Mouse (Mus musculus) spleen, embryonic (tissue): ENCODE data around the gene Fam186b.

Source experiments
- CTCF ChIA-PET: fragments of 350-600 bp; sonication (Branson Sonifier 250); formaldehyde crosslinking; loops from one replicate; lab custom pipeline; 2022; lab: Charles Lee

Fam186b gene

GRCm38 (mm10) chr15:99320978-99321377, 25.3 kb upstream of the Fam186b start:
- CTCF ChIA-PET = no interaction called here

- CTCF ChIA-PET = interaction anchor here (0.5 to 0.6 kb wide), 2 partner anchors 371 to 1315 kb away, joined by 3 to 15 read pairs; no protein-coding TSS in a partner anchor
These were observed 24.5 kb upstream of the Fam186b start for GRCm38 (mm10) chr15:99320168-99320674.

- CTCF ChIA-PET = interaction anchor here (0.6 to 1.6 kb wide), 5 partner anchors 30 to 372 kb away, joined by 4 to 15 read pairs (median 6); no protein-coding TSS in a partner anchor
These were observed 23.8 kb upstream of the Fam186b start for GRCm38 (mm10) chr15:99319411-99319871.

GRCm38 (mm10) chr15:99318861-99319410, 23.2 kb upstream of the Fam186b start:
- CTCF ChIA-PET = interaction anchor here (0.6 to 1.6 kb wide), 4 partner anchors 31 to 79 kb away, joined by 4 to 6 read pairs (median 5); no protein-coding TSS in a partner anchor

GRCm38 (mm10) chr15:99318071-99318470, 22.4 kb upstream of the Fam186b start:
- CTCF ChIA-PET = interaction anchor here (1.4 to 1.6 kb wide), 2 partner anchors 12 to 60 kb away, joined by 4 read pairs; no protein-coding TSS in a partner anchor

GRCm38 (mm10) chr15:99317267-99317651, 21.6 kb upstream of the Fam186b start:
- CTCF ChIA-PET = interaction anchor here (1.4 kb wide), 2 partner anchors 12 to 53 kb away, joined by 3 to 4 read pairs; partner anchors contain the start of gene Fmnl3

- CTCF ChIA-PET = interaction anchor here (0.9 to 1.4 kb wide), 3 partner anchors 13 to 99 kb away, joined by 3 to 4 read pairs (median 3); partner anchors contain the start of gene Fmnl3
These were observed 20.9 kb upstream of the Fam186b start for GRCm38 (mm10) chr15:99316314-99317266.

GRCm38 (mm10) chr15:99314891-99315290, 19.2 kb upstream of the Fam186b start:
- CTCF ChIA-PET = no interaction called here

GRCm38 (mm10) chr15:99310617-99311016, 14.9 kb upstream of the Fam186b start:
- CTCF ChIA-PET = no interaction called here

GRCm38 (mm10) chr15:99309549-99309948, 13.9 kb upstream of the Fam186b start:
- CTCF ChIA-PET = no interaction called here

- CTCF ChIA-PET = no interaction called here
These were observed 11.8 kb upstream of the Fam186b start for GRCm38 (mm10) chr15:99307476-99307875.

GRCm38 (mm10) chr15:99296213-99296612, 525 bp upstream of the Fam186b start:
- CTCF ChIA-PET = no interaction called here

- CTCF ChIA-PET = interaction anchor here (0.5 kb wide), 2 partner anchors 33 to 91 kb away, joined by 3 to 8 read pairs; no protein-coding TSS in a partner anchor
These were observed 794 bp downstream of the Fam186b start, which contains the start of gene Prpf40b for GRCm38 (mm10) chr15:99294813-99295374. Gene Prpf40b, plus strand, starts transcription at chr15:99295087.

GRCm38 (mm10) chr15:99294287-99294686, 1.4 kb downstream of the Fam186b start:
- CTCF ChIA-PET = interaction anchor here (0.5 kb wide), 1 partner anchor 33 kb away, joined by 8 read pairs; no protein-coding TSS in a partner anchor

GRCm38 (mm10) chr15:99290586-99290985, 5.1 kb downstream of the Fam186b start:
- CTCF ChIA-PET = interaction anchor here (1.2 kb wide), 1 partner anchor 126 kb away, joined by 4 read pairs; no protein-coding TSS in a partner anchor

- CTCF ChIA-PET = no interaction called here
These were observed 10.5 kb downstream of the Fam186b start for GRCm38 (mm10) chr15:99285189-99285535.

GRCm38 (mm10) chr15:99284527-99285188, 11.0 kb downstream of the Fam186b start:
- CTCF ChIA-PET = no interaction called here

- CTCF ChIA-PET = no interaction called here
These were observed 12.2 kb downstream of the Fam186b start for GRCm38 (mm10) chr15:99283456-99283855.

GRCm38 (mm10) chr15:99278271-99278670, 17.4 kb downstream of the Fam186b start:
- CTCF ChIA-PET = no interaction called here

- CTCF ChIA-PET = no interaction called here
These were observed 19.6 kb downstream of the Fam186b start for GRCm38 (mm10) chr15:99276095-99276494.
